Mouse (Mus musculus) cortical plate, adult 2 months (tissue): Measurements from ENCODE around the gene Aire. TPM values are rescaled to one million over a fixed set of nuclear protein-coding genes. Genes with fewer than 3 reads are reported as not detected.

ENCODE experiments used
- H3K27ac ChIP-seq: fragments of 200-500 bp; 2 replicates; pipeline ENCODE4 v1.5.1; 2012; ENCODE audit warnings: low read length, control low read depth, inconsistent platforms; ENCODE audit not compliant: insufficient read depth
- H3K4me1 ChIP-seq: fragments of 200-500 bp; 2 replicates; pipeline ENCODE4 v1.6.1; 2011; ENCODE audit warnings: low read length; ENCODE audit not compliant: control insufficient read depth, insufficient read depth
- H3K4me3 ChIP-seq: fragments of 200-500 bp; 2 replicates; pipeline ENCODE4 v1.5.1; 2011; ENCODE audit warnings: mild to moderate bottlenecking, low read length, control low read depth; ENCODE audit not compliant: insufficient read depth
- CTCF ChIP-seq: fragments of 200-500 bp; IDR thresholded peaks from 2 replicates; pipeline ENCODE4 v1.5.1; 2011; ENCODE audit warnings: mild to moderate bottlenecking, control low read depth, low read length; ENCODE audit not compliant: insufficient read depth; ENCODE audit errors: extremely low read depth
- POLR2A ChIP-seq: fragments of 200-500 bp; IDR thresholded peaks from 2 replicates; pipeline ENCODE4 v1.6.1; 2011; ENCODE audit warnings: mild to moderate bottlenecking, low read length, control low read depth; ENCODE audit not compliant: insufficient read depth; ENCODE audit errors: extremely low read depth
- polyA plus RNA-seq: library from polyadenylated mRNA; depleted of rRNA; stranded (reverse); fragments of >200 nt; gene quantifications from 2 replicates; pipeline ENCODE4 v1.2.3, GENCODE M21; 2012

Gene Aire
- polyA plus RNA-seq, 1 experiment, result 0.65 TPM

DNA sequence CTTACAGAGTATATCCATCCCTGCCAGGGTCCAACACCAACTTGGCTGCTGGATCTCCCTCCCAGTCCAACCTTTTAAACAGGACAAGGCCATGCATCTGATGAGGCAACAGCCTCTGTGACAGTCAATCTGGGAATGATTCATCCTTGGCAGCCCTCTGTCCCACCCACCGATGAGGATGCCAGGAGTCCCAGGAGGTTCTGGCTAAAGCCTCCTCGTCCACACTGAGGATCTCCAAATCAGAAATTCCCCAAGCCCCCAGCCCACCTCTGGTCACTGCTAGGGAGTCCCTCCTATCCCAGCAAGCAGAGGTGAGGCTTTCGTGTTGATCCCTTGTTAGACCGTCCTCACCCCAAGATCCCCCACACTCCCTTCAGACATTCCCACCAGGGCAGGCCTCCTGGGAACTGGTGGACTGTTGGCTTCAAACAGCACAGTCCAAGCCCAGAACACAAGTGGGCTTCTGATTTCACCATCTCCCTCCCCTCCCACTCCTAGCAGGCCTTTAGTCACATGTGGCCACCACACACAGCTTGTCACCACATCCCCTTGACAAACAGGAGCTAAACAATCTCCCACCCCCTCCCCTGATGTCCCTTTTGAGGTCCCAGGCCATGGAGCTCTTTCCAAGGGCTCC lies 36.7 kb upstream of the Aire start:
- no peak overlapping the region for H3K27ac ChIP-seq
- H3K4me3 ChIP-seq, result no peak overlapping the region
- H3K4me1 ChIP-seq, result no peaks in the 10 kb centered on the region
- no peak for TF ChIP-seq POLR2A
- TF ChIP-seq CTCF, result no peak

GRCm38 (mm10) chr10:78078276-78078675 lies 34.9 kb upstream of the Aire start:
- Histone ChIP-seq H3K4me3 (no peak overlapping the region), H3K27ac (no peak overlapping the region), H3K4me1 (no peaks in the 10 kb centered on the region)
- TF ChIP-seq POLR2A, result no peak

- Histone ChIP-seq H3K4me1 (no peaks in the 10 kb centered on the region), H3K27ac (no peak overlapping the region), H3K4me3 (no peak overlapping the region)
- TF ChIP-seq POLR2A (no peak), CTCF (no peak)
Observed at GRCm38 (mm10) chr10:78077862-78078261, 34.5 kb upstream of the Aire start.

GRCm38 (mm10) chr10:78074977-78075376 lies 31.6 kb upstream of the Aire start:
- Histone ChIP-seq H3K27ac (no peak overlapping the region), H3K4me1 (no peaks in the 10 kb centered on the region), H3K4me3 (no peak overlapping the region)
- TF ChIP-seq POLR2A (no peak), CTCF (no peak)

GRCm38 (mm10) chr10:78074151-78074550 lies 30.7 kb upstream of the Aire start:
- Histone ChIP-seq H3K4me1 (no peaks in the 10 kb centered on the region), H3K27ac (no peak overlapping the region), H3K4me3 (no peak overlapping the region)
- TF ChIP-seq POLR2A (no peak), CTCF (no peak)

DNA sequence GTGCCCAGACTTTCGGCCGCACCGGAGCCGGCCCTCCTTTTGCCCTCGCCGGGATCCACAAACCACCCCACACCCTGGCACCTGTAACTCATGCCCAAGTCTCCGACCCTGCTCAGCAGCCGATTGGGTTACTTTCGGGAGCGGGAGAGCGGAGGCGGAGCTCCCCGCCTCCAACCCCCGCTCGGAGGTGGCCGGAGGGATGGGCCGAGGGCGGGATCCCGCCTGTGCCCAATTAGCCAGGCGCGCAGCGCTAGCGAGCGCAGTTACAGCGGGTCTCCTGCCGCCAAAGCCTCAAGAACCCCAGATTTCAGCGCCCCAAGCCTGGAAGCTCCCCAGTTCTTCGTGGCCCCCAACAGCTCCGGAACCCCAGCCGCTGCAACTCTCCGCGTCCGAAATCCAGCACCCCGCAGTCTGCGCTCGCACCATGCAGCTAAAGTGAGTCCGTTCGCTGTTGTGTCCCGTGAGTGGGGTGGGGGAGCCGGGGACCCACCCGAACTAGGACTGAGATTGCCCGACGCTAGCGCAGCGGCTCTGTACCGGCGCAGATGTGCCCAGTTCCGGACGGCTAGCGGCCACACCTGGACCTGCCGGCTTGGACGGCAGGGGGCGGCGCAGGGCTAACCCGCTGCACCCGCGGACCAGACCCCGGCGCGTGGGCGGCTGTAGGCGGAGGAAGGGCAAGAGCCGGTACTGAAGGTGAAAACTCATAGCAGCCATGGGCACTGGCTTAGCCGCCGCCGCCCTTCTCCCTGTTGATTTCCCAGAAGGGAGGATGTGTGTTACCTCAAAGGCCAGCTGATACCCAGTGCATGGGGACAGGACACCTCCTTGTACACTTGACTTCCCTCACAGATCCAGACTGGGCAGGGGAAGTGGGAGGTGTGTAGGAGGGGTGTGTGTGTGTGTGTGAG lies 25.9 kb upstream of the Aire start, which contains the start of gene Icosl:
Gene Icosl, plus strand, starts transcription at position 202 of the 911 bp plus-strand sequence.
- TF ChIP-seq CTCF (no peak), POLR2A (0 out of 2 replicates have a peak, but pooled peaks have one; percentile 28)
- Histone ChIP-seq H3K4me1 (no peaks in the 10 kb centered on the region), H3K27ac (no peak within 1 kb of the TSS), H3K4me3 (peak within 1 kb of the TSS; percentile 36)

DNA sequence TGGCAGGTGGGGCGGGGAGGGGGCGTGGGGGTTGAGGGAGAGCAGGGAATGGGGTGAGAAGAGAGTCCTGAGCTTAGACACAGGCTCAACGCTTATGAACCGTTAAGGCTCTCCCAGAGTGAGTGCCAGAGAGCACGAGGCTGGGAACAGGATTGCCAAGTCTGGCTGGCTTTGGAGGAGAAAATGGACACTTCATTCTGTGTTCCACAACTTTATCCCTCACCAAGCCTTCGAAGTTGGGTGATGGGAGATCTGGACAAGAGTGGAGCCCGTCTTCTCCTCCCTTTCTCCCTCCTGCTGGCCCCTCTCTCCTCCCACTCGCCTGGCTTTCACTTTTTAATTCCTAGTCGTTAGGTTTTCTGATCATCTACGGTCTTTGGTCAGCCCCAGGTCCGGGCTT lies 25.1 kb upstream of the Aire start:
- H3K4me3 ChIP-seq, result peak overlapping the region; percentile 36; the same call in 1 of the 2 replicates
- no peak overlapping the region for H3K27ac ChIP-seq
- no peaks in the 10 kb centered on the region for H3K4me1 ChIP-seq
- no peak for TF ChIP-seq POLR2A
- TF ChIP-seq CTCF, result no peak

- no peak overlapping the region for H3K27ac ChIP-seq
- no peak for TF ChIP-seq POLR2A
- TF ChIP-seq CTCF, result no peak
- H3K4me1 ChIP-seq, result no peaks in the 10 kb centered on the region
- H3K4me3 ChIP-seq, result no peak overlapping the region
Observed at GRCm38 (mm10) chr10:78067226-78067625, 23.8 kb upstream of the Aire start.

DNA sequence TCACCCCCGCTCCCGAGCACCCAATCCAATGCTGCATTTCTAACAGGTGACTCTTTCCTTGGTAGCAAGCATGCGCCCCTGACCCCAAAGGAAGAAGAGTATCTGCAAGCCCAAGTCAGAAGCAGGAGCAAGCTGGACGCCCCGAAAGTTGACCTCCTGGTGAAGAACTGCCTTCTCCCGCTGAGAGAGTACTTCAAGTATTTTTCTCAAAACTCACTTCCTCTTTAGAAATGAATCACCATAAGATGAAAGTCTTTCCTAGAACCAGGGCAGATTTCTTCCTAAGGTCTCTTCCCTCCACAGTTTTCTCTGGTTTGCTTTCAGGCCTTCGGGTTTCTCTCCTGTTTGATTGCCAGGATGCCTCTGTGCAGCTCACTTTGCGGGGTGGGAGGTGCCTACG lies 19.7 kb upstream of the Aire start:
- no peak for TF ChIP-seq POLR2A
- no peak for TF ChIP-seq CTCF
- Histone ChIP-seq H3K27ac (no peak overlapping the region), H3K4me1 (no peaks in the 10 kb centered on the region), H3K4me3 (no peak overlapping the region)

DNA sequence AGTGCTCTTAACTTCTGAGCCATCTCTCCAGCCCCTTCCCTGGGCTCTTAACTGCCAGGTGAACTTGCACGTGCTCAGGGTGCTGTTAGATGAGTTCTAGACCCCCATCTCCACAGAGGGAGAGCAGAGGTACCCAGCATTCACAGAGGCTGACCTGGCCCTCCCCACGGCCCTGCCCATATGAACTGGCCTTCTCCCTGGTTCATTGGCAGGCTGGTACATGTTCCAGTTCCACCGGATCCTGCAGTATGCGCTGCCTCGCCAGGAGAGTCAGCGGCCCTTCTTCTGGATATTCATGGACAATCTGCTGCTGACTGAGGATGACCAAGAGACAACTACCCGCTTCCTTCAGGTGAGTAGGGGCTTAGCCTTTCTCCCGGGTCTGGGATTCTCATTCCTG lies 13.6 kb upstream of the Aire start:
- H3K27ac ChIP-seq, result no peak overlapping the region
- H3K4me1 ChIP-seq, result no peaks in the 10 kb centered on the region
- TF ChIP-seq CTCF (no peak), POLR2A (no peak)
- H3K4me3 ChIP-seq, result no peak overlapping the region
